Mouse (Mus musculus) lung, embryonic 16.5 days (tissue): ENCODE data around the gene Gm6040. TPM values are rescaled to one million over a fixed set of nuclear protein-coding genes. Genes with fewer than 3 reads are reported as not detected.

Source experiments
- ATAC-seq: fragments of 200-750 bp; cut with Nextera tagmentation; 2 replicates; pipeline ENCODE4 v1.8.0; 2017; ENCODE audit warnings: low read depth, mild to moderate bottlenecking, moderate library complexity
- H3K27ac ChIP-seq: fragments of 300-500 bp; sonication (generic); 2 replicates; pipeline ENCODE4 v1.5.1; 2014; ENCODE audit warnings: mild to moderate bottlenecking, control low read depth, low read length
- H3K27me3 ChIP-seq: fragments of 300-500 bp; sonication (generic); 2 replicates; pipeline ENCODE4 v1.6.1; 2014; ENCODE audit warnings: low read depth, low read length, mixed read lengths; ENCODE audit not compliant: control insufficient read depth, insufficient read depth
- H3K36me3 ChIP-seq: fragments of 300-500 bp; sonication (generic); 2 replicates; pipeline ENCODE4 v1.6.1; 2014; ENCODE audit warnings: low read length; ENCODE audit not compliant: control insufficient read depth, insufficient read depth
- H3K4me1 ChIP-seq: fragments of 300-500 bp; sonication (generic); replicated peaks from 2 replicates; pipeline ENCODE4 v1.6.1; 2014; ENCODE audit warnings: low read length, mixed read lengths; ENCODE audit not compliant: control insufficient read depth, insufficient read depth
- H3K4me2 ChIP-seq: fragments of 300-500 bp; sonication (generic); 2 replicates; pipeline ENCODE4 v1.6.1; 2014; ENCODE audit warnings: low read depth, low read length, control low read depth
- H3K4me3 ChIP-seq: fragments of 300-500 bp; sonication (generic); 2 replicates; pipeline ENCODE4 v1.5.1; 2014; ENCODE audit warnings: mild to moderate bottlenecking, low read length, control low read depth
- H3K9ac ChIP-seq: fragments of 300-500 bp; sonication (generic); 2 replicates; pipeline ENCODE4 v1.6.1; 2014; ENCODE audit warnings: low read length, control low read depth
- H3K9me3 ChIP-seq: fragments of 300-500 bp; sonication (generic); 2 replicates; pipeline ENCODE4 v1.6.1; 2016; ENCODE audit warnings: low read length; ENCODE audit not compliant: control insufficient read depth
- WGBS: fragments of 180-500 bp; shearing (Covaris S2); extraction: QIAGEN DNeasy Blood & Tissue Kit; methylation state at CpG from one replicate; pipeline ENCODE4 v1.1.7; 2014; 5-methylcytosine and 5-hydroxymethylcytosine counted together
- polyA plus RNA-seq: library from polyadenylated mRNA; unstranded; fragments of >200 nt; fragmentation: Nextera tagmentation; extraction: Ambion mirVana; gene quantifications from 2 replicates; pipeline ENCODE4 v1.2.1, GENCODE M21; 2015

Gene Gm6040
- not detected in 2 replicates for polyA plus RNA-seq

DNA sequence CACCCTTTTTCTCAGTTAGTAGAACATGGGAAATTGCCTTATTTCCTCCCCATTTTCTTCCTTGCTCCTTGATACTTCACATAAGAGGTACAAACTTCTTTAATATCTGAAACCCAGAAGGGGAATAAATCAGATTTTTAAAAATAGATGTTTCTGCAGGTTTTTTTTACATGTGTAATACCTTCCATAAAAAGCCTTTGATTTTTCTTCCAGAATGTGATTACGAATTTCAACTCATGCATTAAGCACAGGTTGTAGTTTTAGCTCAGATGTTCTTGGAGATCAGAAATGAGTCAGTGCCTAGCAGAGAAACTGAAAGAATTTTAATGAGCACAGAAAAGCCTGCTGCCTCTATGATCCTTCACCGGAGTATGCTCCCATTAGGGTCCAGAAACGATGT is at the start of gene Gm6040:
Gene Gm6040, minus strand, starts transcription at position 101 of the 400 bp plus-strand sequence.
- WGBS = 70% methylated on average over 3 of the region's 3 CpGs
- H3K4me2 ChIP-seq = no peak within 1 kb of the TSS

DNA sequence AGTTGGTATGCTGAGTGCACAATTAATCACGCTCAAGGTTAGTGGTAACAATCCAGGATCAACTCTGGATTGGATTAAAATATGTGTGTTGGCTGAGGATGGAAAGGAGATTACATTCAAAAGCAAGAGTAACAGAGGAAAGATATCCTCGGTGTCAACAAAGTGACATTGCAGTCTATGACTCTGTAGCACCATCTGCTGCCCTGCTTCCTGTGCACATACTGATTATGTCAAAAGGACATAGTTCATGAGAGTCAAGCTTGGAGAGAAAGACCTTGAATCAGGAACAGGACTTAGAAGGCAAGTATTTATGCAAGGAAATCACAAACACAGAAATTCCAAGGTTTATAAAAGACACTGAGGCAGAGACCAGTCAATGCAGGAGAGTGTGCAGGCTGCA is 42.7 kb upstream of the Gm6040 start:
- Histone ChIP-seq H3K4me1 (no peaks in the 10 kb centered on the region), H3K9me3 (peaks cover 4% of the 10 kb centered on the region; the same call in 1 of the 2 replicates), H3K27ac (no peak overlapping the region), H3K4me2 (no peak overlapping the region), H3K36me3 (no peaks in the 10 kb centered on the region), H3K9ac (no peak overlapping the region), H3K4me3 (no peak overlapping the region), H3K27me3 (no peaks in the 10 kb centered on the region)
- ATAC-seq = no peak
- 71% methylated on average over 2 of the region's 2 CpGs for WGBS

More for the DNA sequence above, at the start of gene Gm6040:
- H3K4me3 ChIP-seq = no peak within 1 kb of the TSS
- no peaks in the 10 kb centered on the region for H3K36me3 ChIP-seq
- no peak within 1 kb of the TSS for H3K27ac ChIP-seq
- no peaks in the 10 kb centered on the region for H3K4me1 ChIP-seq
- no peak within 1 kb of the TSS for H3K9ac ChIP-seq
- ATAC-seq = no peak
- no peaks in the 10 kb centered on the region for H3K9me3 ChIP-seq
- H3K27me3 ChIP-seq = no peaks in the 10 kb centered on the region

DNA sequence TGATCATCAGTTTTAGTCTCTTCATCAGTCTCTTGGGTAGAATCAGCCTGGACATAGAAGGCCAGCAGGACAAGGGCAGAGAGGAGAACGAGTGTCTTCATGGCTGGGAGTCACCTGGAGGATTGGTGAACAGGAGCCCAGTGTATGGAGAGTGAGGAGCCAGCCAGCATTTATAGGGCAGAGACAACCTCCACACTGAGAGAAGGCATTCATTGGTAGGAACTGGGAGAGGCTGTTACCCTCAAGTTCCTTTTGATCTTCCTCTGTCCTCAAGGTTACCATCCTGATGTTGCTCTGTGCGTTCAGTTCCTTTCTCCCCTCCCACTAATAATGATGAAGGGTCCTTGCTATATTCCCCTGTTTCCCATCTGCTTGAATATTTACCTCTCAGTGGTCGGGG is 22.7 kb upstream of the Gm6040 start, which contains the start of gene AY761185:
Gene AY761185, minus strand, starts transcription at position 101 of the 400 bp plus-strand sequence.
- Histone ChIP-seq H3K4me2 (no peak within 1 kb of the TSS), H3K27me3 (no peaks in the 10 kb centered on the region), H3K27ac (no peak within 1 kb of the TSS), H3K9ac (no peak within 1 kb of the TSS), H3K4me1 (no peaks in the 10 kb centered on the region), H3K36me3 (no peaks in the 10 kb centered on the region), H3K9me3 (peaks cover 3% of the 10 kb centered on the region; the same call in 1 of the 2 replicates), H3K4me3 (no peak within 1 kb of the TSS)
- ATAC-seq = no peak
- 68% methylated on average over 3 of the region's 3 CpGs for WGBS

DNA sequence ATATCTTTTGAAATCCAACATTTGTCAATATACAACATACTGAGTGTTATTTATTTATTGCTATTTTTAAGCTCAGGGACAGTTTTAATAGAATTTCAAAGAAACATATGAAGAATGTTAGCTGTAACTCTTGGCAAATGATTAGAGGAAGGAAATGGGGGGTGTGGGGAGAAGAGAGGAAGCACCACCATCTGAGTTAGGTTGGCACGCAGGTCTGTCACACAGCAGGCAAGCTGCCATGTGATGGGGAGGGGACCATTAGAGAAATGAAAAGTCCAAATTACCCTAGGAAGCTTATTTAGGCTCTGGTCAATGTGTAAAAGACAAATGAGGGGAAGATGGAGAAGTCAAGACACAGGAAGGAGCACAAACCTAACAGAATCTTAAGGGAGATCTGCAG is 9.6 kb downstream of the Gm6040 start:
- no peak overlapping the region for H3K4me2 ChIP-seq
- ATAC-seq = no peak
- no peak overlapping the region for H3K4me3 ChIP-seq
- no peak overlapping the region for H3K27ac ChIP-seq
- H3K9ac ChIP-seq = no peak overlapping the region
- 81% methylated on average over 1 of the region's 1 CpGs for WGBS
- H3K27me3 ChIP-seq = no peaks in the 10 kb centered on the region
- H3K9me3 ChIP-seq = peaks cover 2% of the 10 kb centered on the region; the same call in 1 of the 2 replicates
- no peaks in the 10 kb centered on the region for H3K36me3 ChIP-seq
- no peaks in the 10 kb centered on the region for H3K4me1 ChIP-seq

DNA sequence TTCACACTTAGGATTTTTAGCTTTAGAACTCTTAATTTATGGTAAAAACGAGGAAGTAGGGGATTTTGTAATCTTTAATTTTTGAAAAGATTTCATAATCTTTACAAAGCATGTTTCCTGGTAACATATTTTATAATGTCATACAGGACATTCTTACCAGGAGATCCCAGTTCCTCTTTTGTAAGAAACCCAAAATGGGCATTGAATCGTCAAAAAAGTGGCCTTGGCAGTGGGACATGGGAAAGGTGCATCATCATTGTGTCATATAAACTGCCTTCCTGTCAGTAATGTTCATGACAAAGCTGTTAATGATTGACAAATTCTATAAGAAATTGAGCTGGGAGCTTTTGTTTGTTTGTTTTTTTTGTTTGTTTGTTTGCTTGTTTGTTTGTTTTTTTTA is 13.6 kb downstream of the Gm6040 start:
- H3K9ac ChIP-seq = no peak overlapping the region
- 61% methylated on average over 2 of the region's 2 CpGs for WGBS
- no peak overlapping the region for H3K27ac ChIP-seq
- H3K4me1 ChIP-seq = no peaks in the 10 kb centered on the region
- H3K4me3 ChIP-seq = no peak overlapping the region
- H3K27me3 ChIP-seq = no peaks in the 10 kb centered on the region
- no peaks in the 10 kb centered on the region for H3K36me3 ChIP-seq
- H3K4me2 ChIP-seq = no peak overlapping the region
- peaks cover 2% of the 10 kb centered on the region; the same call in 1 of the 2 replicates for H3K9me3 ChIP-seq
- no peak for ATAC-seq

DNA sequence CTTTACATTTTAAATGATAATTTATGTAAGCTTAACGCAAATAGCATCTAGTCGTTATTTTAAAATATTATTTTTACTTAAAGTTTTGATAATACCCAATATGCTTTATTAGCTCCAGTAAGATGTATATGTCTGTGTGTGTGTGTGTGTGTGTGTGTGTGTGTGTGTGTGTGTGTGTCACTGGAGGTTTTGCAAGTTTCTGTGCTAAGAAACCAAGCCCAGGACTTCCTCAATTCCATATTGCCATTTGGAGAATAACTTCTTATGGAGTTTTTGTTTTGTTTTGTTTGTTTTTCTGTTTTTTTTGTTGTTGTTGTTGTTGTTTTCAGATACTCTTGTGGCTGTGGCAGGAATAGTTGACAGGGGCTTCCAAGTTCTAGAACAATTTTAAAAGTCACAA is 14.8 kb downstream of the Gm6040 start:
- Histone ChIP-seq H3K4me3 (no peak overlapping the region), H3K4me1 (no peaks in the 10 kb centered on the region), H3K9ac (no peak overlapping the region), H3K9me3 (peaks cover 4% of the 10 kb centered on the region; the same call in 1 of the 2 replicates), H3K27ac (no peak overlapping the region), H3K4me2 (no peak overlapping the region), H3K36me3 (no peaks in the 10 kb centered on the region), H3K27me3 (no peaks in the 10 kb centered on the region)
- WGBS = 86% methylated on average over 2 of the region's 2 CpGs
- no peak for ATAC-seq

DNA sequence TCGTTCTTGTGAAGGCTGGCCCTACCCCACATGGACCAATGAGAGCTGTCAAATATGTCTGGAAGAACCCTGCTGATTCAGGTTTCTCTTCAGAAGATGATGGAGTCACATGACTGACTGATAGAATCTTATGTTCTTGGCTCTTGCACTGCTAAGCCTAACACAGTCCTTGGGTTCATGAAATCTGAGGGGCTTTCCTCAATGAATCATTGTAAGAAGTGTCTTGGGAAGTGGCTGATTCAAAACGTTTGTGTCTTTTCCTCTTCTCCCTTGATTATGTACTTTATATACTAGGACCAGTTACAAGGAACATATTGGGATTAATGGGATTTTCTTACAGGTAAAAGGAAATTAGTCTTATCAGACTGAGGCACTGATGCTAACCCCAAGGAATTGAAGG is 19.3 kb downstream of the Gm6040 start, which contains the start of gene Gm15056:
Gene Gm15056, minus strand, starts transcription at position 101 of the 400 bp plus-strand sequence.
- H3K4me1 ChIP-seq = no peaks in the 10 kb centered on the region

DNA sequence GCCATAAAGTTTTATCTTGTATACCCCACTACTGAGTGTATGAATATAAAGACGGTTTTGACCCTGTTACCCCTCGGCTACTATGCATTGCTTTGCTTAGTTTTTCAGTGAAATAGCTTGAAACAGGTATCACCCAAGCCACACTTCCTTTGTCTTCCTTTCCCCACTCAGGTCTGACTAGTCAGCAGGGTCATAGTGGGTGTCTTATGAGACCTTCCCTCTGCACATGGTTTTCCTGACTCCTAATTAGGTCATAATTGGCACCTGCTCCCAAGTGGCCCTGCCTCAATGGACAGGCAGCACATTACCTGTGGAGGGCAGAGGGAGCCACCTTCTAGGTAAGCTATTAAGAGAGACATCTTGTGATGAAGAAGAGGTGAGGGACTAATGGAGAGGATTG is 29.5 kb downstream of the Gm6040 start, which contains the start of gene Defb33:
Gene Defb33, plus strand, starts transcription at position 301 of the 400 bp plus-strand sequence.
- no peak for ATAC-seq
- Histone ChIP-seq H3K4me1 (no peaks in the 10 kb centered on the region), H3K9ac (no peak within 1 kb of the TSS), H3K4me2 (no peak within 1 kb of the TSS), H3K27me3 (no peaks in the 10 kb centered on the region), H3K27ac (no peak within 1 kb of the TSS), H3K36me3 (no peaks in the 10 kb centered on the region), H3K9me3 (no peaks in the 10 kb centered on the region; the same call in 1 of the 2 replicates), H3K4me3 (no peak within 1 kb of the TSS)
- 79% methylated on average over 2 of the region's 2 CpGs for WGBS

More for the DNA sequence above, 19.3 kb downstream of the Gm6040 start, which contains the start of gene Gm15056:
- H3K27ac ChIP-seq = no peak within 1 kb of the TSS
- H3K4me3 ChIP-seq = no peak within 1 kb of the TSS
- H3K9me3 ChIP-seq = peaks cover 5% of the 10 kb centered on the region; the same call in 1 of the 2 replicates
- WGBS = 31% methylated on average over 2 of the region's 2 CpGs
- no peaks in the 10 kb centered on the region for H3K36me3 ChIP-seq
- H3K27me3 ChIP-seq = no peaks in the 10 kb centered on the region
- ATAC-seq = no peak
- H3K4me2 ChIP-seq = no peak within 1 kb of the TSS
- H3K9ac ChIP-seq = no peak within 1 kb of the TSS

DNA sequence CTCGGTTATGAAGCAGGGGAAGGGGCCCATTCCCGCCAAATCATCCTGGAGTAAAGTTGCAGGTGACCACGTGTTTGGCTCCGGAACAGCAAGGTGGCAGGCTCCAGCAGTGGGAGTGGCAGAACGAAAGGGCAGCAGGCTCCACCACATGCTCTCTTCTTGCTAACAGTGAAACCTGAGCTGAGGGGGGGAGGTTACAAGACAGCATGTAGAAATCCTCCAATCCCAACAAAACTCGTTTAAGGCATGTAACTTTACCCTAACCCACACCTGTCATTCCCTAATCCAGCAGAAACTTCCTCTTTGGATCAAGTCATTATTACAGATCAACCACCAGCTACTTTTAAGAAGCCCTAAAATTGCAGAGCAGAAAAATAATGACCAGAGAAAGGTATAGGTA is 47.3 kb downstream of the Gm6040 start:
- ATAC-seq = no peak
- no peak overlapping the region for H3K9ac ChIP-seq
- H3K27me3 ChIP-seq = no peaks in the 10 kb centered on the region
- H3K36me3 ChIP-seq = no peaks in the 10 kb centered on the region
- no peaks in the 10 kb centered on the region for H3K4me1 ChIP-seq
- H3K27ac ChIP-seq = no peak overlapping the region
- WGBS = 26% methylated on average over 6 of the region's 6 CpGs
- no peak overlapping the region for H3K4me3 ChIP-seq
- H3K4me2 ChIP-seq = no peak overlapping the region
- H3K9me3 ChIP-seq = no peaks in the 10 kb centered on the region
